Mouse (Mus musculus) limb, embryonic 14.5 days (tissue): ENCODE measurements around the gene Kdm1b. TPM values are rescaled to one million over a fixed set of nuclear protein-coding genes. Genes with fewer than 3 reads are reported as not detected.

Experiments used
- ATAC-seq: fragments of 200-750 bp; cut with Nextera tagmentation; 2 replicates; pipeline ENCODE4 v1.8.0; 2017; ENCODE audit warnings: low read depth, moderate number of reproducible peaks, moderate TSS enrichment; ENCODE audit not compliant: low FRiP score
- DNase-seq: peaks from one replicate; pipeline ENCODE4 v3.0.0-alpha.2; 2015; ENCODE audit warnings: low spot score
- H3K27ac ChIP-seq: fragments of 300-500 bp; sonication (generic); replicated peaks from 2 replicates; pipeline ENCODE4 v1.5.1; 2014; ENCODE audit warnings: low read depth, mild to moderate bottlenecking, low read length, moderate library complexity, mixed read lengths
- H3K27me3 ChIP-seq: fragments of 300-500 bp; sonication (generic); 2 replicates; pipeline ENCODE4 v1.6.1; 2014; ENCODE audit warnings: low read length, mixed read lengths; ENCODE audit not compliant: control insufficient read depth, insufficient read depth
- H3K36me3 ChIP-seq: fragments of 300-500 bp; sonication (generic); 2 replicates; pipeline ENCODE4 v1.6.1; 2014; ENCODE audit warnings: mild to moderate bottlenecking, low read length, moderate library complexity, mixed read lengths; ENCODE audit not compliant: control insufficient read depth, insufficient read depth
- H3K4me1 ChIP-seq: fragments of 300-500 bp; sonication (generic); 2 replicates; pipeline ENCODE4 v1.6.1; 2014; ENCODE audit warnings: antibody characterized with exemption, low read length, mixed read lengths; ENCODE audit not compliant: control insufficient read depth, insufficient read depth
- H3K4me2 ChIP-seq: fragments of 300-500 bp; sonication (generic); replicated peaks from 2 replicates; pipeline ENCODE4 v1.6.1; 2014; ENCODE audit warnings: low read depth, mild to moderate bottlenecking, low read length, moderate library complexity; ENCODE audit not compliant: severe bottlenecking
- H3K4me3 ChIP-seq: fragments of 300-500 bp; sonication (generic); replicated peaks from 2 replicates; pipeline ENCODE4 v1.5.1; 2014; ENCODE audit warnings: low read length
- H3K9ac ChIP-seq: fragments of 300-500 bp; sonication (generic); 2 replicates; pipeline ENCODE4 v1.6.1; 2014; ENCODE audit warnings: mild to moderate bottlenecking, low read depth, low read length, moderate library complexity; ENCODE audit not compliant: severe bottlenecking
- H3K9me3 ChIP-seq: fragments of 300-500 bp; sonication (generic); 2 replicates; pipeline ENCODE4 v1.6.1; 2016; ENCODE audit warnings: low read length; ENCODE audit not compliant: control insufficient read depth
- POLR2A ChIP-seq: fragments of 200-500 bp; IDR thresholded peaks from 2 replicates; pipeline ENCODE4 v1.8.0; 2012; ENCODE audit warnings: inconsistent platforms, mild to moderate bottlenecking, moderate library complexity, borderline replicate concordance; ENCODE audit not compliant: insufficient read depth, insufficient read length; ENCODE audit errors: extremely low read depth
- WGBS: fragments of 180-500 bp; shearing (Covaris S2); extraction: QIAGEN DNeasy Blood & Tissue Kit; methylation state at CpG from one replicate; pipeline ENCODE4 v1.1.7; 2014; 5-methylcytosine and 5-hydroxymethylcytosine counted together
- polyA plus RNA-seq, 2 experiments: library from polyadenylated mRNA; depleted of rRNA in 1 of 2; stranded (reverse) in 1 of 2; unstranded in 1 of 2; fragments of >200 nt; fragmentation: Nextera tagmentation in 1 of 2; extraction: Ambion mirVana in 1 of 2; gene quantifications; 2 replicates each; pipeline versions ENCODE4 v1.2.1 to v1.2.3; 2012 to 2014

Kdm1b gene
- polyA plus RNA-seq, 2 experiments: 10.8 to 12.8 TPM

- Histone ChIP-seq H3K4me3 (no peak overlapping the region), H3K9ac (no peak overlapping the region), H3K4me2 (no peak overlapping the region), H3K27me3 (no peaks in the 10 kb centered on the region), H3K4me1 (no peaks in the 10 kb centered on the region), H3K9me3 (no peaks in the 10 kb centered on the region), H3K36me3 (peaks cover 39% of the 10 kb centered on the region), H3K27ac (no peak overlapping the region)
- WGBS: 90% methylated on average over 11 of the region's 11 CpGs
- TF ChIP-seq POLR2A: no peak
- ATAC-seq (no peak), DNase-seq (no peak)
These were observed 12.8 kb downstream of the Kdm1b start for GRCm38 (mm10) chr13:47056126-47056525.

GRCm38 (mm10) chr13:47056781-47057180 is 13.5 kb downstream of the Kdm1b start:
- WGBS: 92% methylated on average over 5 of the region's 5 CpGs
- Histone ChIP-seq H3K9me3 (no peaks in the 10 kb centered on the region), H3K27ac (no peak overlapping the region), H3K4me1 (no peaks in the 10 kb centered on the region), H3K27me3 (no peaks in the 10 kb centered on the region), H3K36me3 (peaks cover 41% of the 10 kb centered on the region), H3K9ac (no peak overlapping the region), H3K4me2 (no peak overlapping the region), H3K4me3 (no peak overlapping the region)
- ATAC-seq (no peak), DNase-seq (no peak)
- no peak for TF ChIP-seq POLR2A

GRCm38 (mm10) chr13:47062756-47063155 is 19.5 kb downstream of the Kdm1b start:
- no peak for ATAC-seq
- Histone ChIP-seq H3K27me3 (no peaks in the 10 kb centered on the region), H3K4me3 (no peak overlapping the region), H3K9me3 (no peaks in the 10 kb centered on the region), H3K4me1 (no peaks in the 10 kb centered on the region), H3K4me2 (no peak overlapping the region), H3K36me3 (peaks cover 51% of the 10 kb centered on the region), H3K27ac (no peak overlapping the region), H3K9ac (no peak overlapping the region)
- DNase-seq: no peak
- 86% methylated on average over 17 of the region's 17 CpGs for WGBS
- TF ChIP-seq POLR2A: no peak

- Histone ChIP-seq H3K4me3 (no peak overlapping the region), H3K4me2 (no peak overlapping the region), H3K27ac (0 out of 2 replicates have a peak overlapping the region, but pooled peaks have one; percentile 19), H3K36me3 (peaks cover 47% of the 10 kb centered on the region), H3K27me3 (no peaks in the 10 kb centered on the region), H3K9me3 (no peaks in the 10 kb centered on the region), H3K9ac (no peak overlapping the region), H3K4me1 (no peaks in the 10 kb centered on the region)
- no peak for TF ChIP-seq POLR2A
- WGBS: 76% methylated on average over 15 of the region's 15 CpGs
- no peak for DNase-seq
- no peak for ATAC-seq
These were observed 20.9 kb downstream of the Kdm1b start for GRCm38 (mm10) chr13:47063985-47064760.

- Histone ChIP-seq H3K27me3 (no peaks in the 10 kb centered on the region), H3K36me3 (peaks cover 39% of the 10 kb centered on the region), H3K4me2 (no peak overlapping the region), H3K9ac (no peak overlapping the region), H3K27ac (no peak overlapping the region), H3K9me3 (no peaks in the 10 kb centered on the region), H3K4me1 (no peaks in the 10 kb centered on the region), H3K4me3 (no peak overlapping the region)
- no peak for DNase-seq
- no peak for TF ChIP-seq POLR2A
- WGBS: 90% methylated on average over 10 of the region's 10 CpGs
- no peak for ATAC-seq
These were observed 23.2 kb downstream of the Kdm1b start for GRCm38 (mm10) chr13:47066516-47066915.

- Histone ChIP-seq H3K9me3 (no peaks in the 10 kb centered on the region), H3K27ac (no peak overlapping the region), H3K4me3 (no peak overlapping the region), H3K4me2 (no peak overlapping the region), H3K36me3 (peaks cover 39% of the 10 kb centered on the region), H3K9ac (no peak overlapping the region), H3K27me3 (no peaks in the 10 kb centered on the region), H3K4me1 (no peaks in the 10 kb centered on the region)
- 92% methylated on average over 6 of the region's 6 CpGs for WGBS
- no peak for ATAC-seq
- TF ChIP-seq POLR2A: no peak
- no peak for DNase-seq
These were observed 23.7 kb downstream of the Kdm1b start for GRCm38 (mm10) chr13:47067001-47067400.
